Mouse (Mus musculus): Measurements from ENCODE around the gene Spry2. TPM values are rescaled to one million over a fixed set of nuclear protein-coding genes. Genes with fewer than 3 reads are reported as not detected.

Spry2 gene
- polyA plus RNA-seq, 1 experiment, result not detected

DNA sequence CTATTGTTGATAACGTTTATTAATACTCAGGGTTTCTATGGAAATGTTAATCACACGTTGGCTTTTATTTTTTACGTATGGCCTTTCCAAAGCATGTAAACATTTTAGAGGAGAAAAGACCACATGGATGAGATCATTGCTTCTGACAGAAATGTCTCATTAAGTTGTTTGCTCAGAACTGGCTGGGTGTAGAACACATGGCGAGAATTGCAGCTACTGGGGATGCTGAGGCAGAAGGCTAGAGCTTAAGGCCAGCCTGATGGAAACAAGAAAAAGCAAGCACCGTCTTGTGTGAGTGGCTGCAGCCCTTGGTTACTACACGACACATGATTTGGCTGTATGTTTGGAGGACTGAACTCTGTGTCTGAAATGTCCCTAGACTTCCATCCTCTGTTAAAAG, 10.6 kb upstream of the Spry2 start:
- Histone ChIP-seq H3K4me1 (ENCODE audit: control insufficient read depth) (no peaks in the 10 kb centered on the region), H3K9me3 (ENCODE audit: control insufficient read depth, low read length) (no peaks in the 10 kb centered on the region), H3K36me3 (ENCODE audit: control insufficient read depth) (no peaks in the 10 kb centered on the region), H3K4me3 (replicated peaks) (no peak overlapping the region), H3K27me3 (ENCODE audit: control insufficient read depth) (no peaks in the 10 kb centered on the region)
- TF ChIP-seq TAL1 (IDR thresholded peaks at IDR 0.05; ENCODE audit: low read length) (no peak), GATA1 (IDR thresholded peaks at IDR 0.05; ENCODE audit: low read length) (no peak)

DNA sequence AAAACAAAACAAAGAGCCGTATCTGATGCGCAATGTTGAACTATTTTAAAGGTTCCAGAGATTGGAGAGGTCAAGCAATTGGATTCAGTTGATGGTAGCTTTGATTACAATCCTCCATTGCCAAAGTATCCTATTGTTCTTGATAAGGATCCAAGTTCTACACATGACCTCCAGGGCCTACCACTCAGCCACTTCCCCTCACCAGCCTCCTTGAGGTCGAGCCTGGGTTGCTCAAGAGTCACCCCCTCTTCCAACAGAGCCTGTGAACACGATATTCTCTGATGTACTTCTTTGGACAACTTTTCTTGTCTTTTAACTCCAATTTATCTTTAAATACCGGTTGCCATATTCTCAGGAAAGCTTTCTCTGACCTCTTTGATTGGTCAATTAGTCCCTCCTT, 9.3 kb upstream of the Spry2 start:
- no peaks in the 10 kb centered on the region for H3K27me3 ChIP-seq (ENCODE audit: control insufficient read depth)
- no peaks in the 10 kb centered on the region for H3K36me3 ChIP-seq (ENCODE audit: control insufficient read depth)
- TF ChIP-seq TAL1 (IDR thresholded peaks at IDR 0.05; ENCODE audit: low read length), result no peak
- TF ChIP-seq GATA1 (IDR thresholded peaks at IDR 0.05; ENCODE audit: low read length), result no peak
- H3K9me3 ChIP-seq (ENCODE audit: control insufficient read depth, low read length), result no peaks in the 10 kb centered on the region
- H3K4me3 ChIP-seq (replicated peaks), result no peak overlapping the region
- no peaks in the 10 kb centered on the region for H3K4me1 ChIP-seq (ENCODE audit: control insufficient read depth)

DNA sequence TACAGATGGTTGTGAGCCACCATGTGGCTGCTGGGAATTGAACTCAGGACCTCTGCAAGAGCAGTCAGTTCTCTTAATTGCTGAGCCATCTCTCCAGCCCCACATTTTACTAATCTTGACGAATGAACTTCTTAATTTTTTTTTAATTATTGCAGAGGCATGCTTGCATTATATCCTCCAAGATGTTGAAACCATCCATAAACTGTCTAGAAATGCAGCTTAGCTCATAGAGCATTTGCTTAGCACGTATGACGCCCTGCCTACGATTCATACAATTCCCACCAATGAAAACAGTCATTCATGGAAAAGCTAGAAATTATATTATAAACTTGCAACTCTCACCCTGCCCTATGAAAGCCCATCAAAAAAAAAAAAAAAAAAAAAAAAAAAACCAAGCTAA, 8.9 kb upstream of the Spry2 start:
- Histone ChIP-seq H3K4me3 (replicated peaks) (no peak overlapping the region), H3K27me3 (ENCODE audit: control insufficient read depth) (no peaks in the 10 kb centered on the region), H3K36me3 (ENCODE audit: control insufficient read depth) (no peaks in the 10 kb centered on the region), H3K9me3 (ENCODE audit: control insufficient read depth, low read length) (no peaks in the 10 kb centered on the region), H3K4me1 (ENCODE audit: control insufficient read depth) (no peaks in the 10 kb centered on the region)
- TF ChIP-seq GATA1 (IDR thresholded peaks at IDR 0.05; ENCODE audit: low read length) (no peak), TAL1 (IDR thresholded peaks at IDR 0.05; ENCODE audit: low read length) (no peak)

DNA sequence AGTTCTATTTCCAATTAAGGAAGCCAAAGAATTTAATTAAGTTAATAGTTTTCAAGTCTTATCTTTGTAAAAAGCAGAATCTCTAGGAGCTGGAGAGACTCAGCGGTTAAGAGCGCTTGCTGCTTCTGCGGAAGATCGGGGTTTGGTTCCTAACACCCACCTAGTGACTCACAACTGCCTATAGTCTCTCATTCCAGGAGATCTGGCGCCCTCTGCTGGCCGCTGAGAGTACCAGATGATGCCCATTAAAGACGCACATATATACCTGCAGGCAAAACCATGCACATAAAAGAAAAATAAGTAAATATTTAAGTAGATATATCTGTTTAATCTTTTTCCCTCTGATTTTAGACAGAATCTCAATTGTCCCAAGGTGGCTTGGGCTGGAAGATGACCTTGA, 6.2 kb upstream of the Spry2 start:
- Histone ChIP-seq H3K9me3 (ENCODE audit: control insufficient read depth, low read length) (no peaks in the 10 kb centered on the region; the same call in 1 of the 2 replicates), H3K4me3 (replicated peaks) (no peak overlapping the region), H3K36me3 (ENCODE audit: control insufficient read depth) (no peaks in the 10 kb centered on the region), H3K27me3 (ENCODE audit: control insufficient read depth) (peaks cover 16% of the 10 kb centered on the region), H3K4me1 (ENCODE audit: control insufficient read depth) (peaks cover 4% of the 10 kb centered on the region)
- no peak for TF ChIP-seq TAL1 (IDR thresholded peaks at IDR 0.05; ENCODE audit: low read length)
- TF ChIP-seq GATA1 (IDR thresholded peaks at IDR 0.05; ENCODE audit: low read length), result no peak

DNA sequence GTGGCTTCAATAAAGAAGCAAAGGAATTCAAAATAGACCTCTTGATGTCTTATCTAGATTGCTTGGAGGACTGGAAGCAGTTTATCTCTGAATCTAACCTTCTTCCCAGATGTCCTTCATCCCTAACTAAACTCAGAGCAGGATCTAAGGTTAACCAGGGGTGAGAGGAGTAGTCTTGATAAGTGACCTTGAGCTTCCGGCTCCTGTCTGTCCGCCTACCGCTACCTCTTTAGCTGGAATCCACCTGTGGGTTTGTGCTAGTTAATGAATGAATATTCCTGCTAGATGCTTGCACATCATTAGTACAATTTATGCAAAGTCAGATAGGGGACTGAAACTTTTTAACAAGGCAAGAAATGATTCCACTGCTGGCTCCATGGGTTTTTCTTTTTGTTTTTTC, 4.2 kb upstream of the Spry2 start:
- no peak for TF ChIP-seq TAL1 (IDR thresholded peaks at IDR 0.05; ENCODE audit: low read length)
- TF ChIP-seq GATA1 (IDR thresholded peaks at IDR 0.05; ENCODE audit: low read length), result no peak
- H3K36me3 ChIP-seq (ENCODE audit: control insufficient read depth), result no peaks in the 10 kb centered on the region
- H3K9me3 ChIP-seq (ENCODE audit: control insufficient read depth, low read length), result no peaks in the 10 kb centered on the region; the same call in 1 of the 2 replicates
- no peak overlapping the region for H3K4me3 ChIP-seq (replicated peaks)
- peaks cover 8% of the 10 kb centered on the region for H3K4me1 ChIP-seq (ENCODE audit: control insufficient read depth)
- peaks cover 35% of the 10 kb centered on the region for H3K27me3 ChIP-seq (ENCODE audit: control insufficient read depth)

DNA sequence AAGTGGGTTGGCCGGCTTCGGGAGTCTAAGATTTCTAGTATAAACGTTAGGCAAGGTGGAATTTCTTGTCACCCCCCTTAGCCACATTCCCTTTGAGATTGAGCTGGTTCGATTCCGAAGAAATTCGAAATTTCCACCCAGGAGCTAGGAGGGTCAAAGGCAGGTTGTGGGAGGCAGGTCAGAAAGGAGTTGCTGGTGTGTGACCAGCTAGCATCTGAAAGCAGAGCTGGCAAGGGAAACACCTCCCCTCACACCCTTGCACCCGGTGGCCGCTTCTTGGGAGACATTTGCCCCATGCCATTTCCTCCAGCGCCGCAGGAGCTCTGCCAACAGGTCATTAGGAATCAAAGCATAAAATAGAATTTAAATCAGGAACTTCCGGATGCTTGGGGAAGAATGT, 2.5 kb upstream of the Spry2 start:
- Histone ChIP-seq H3K27me3 (ENCODE audit: control insufficient read depth) (peaks cover 48% of the 10 kb centered on the region), H3K36me3 (ENCODE audit: control insufficient read depth) (no peaks in the 10 kb centered on the region), H3K4me1 (ENCODE audit: control insufficient read depth) (peaks cover 13% of the 10 kb centered on the region), H3K4me3 (replicated peaks) (no peak overlapping the region), H3K9me3 (ENCODE audit: control insufficient read depth, low read length) (no peaks in the 10 kb centered on the region; the same call in 1 of the 2 replicates)
- TF ChIP-seq TAL1 (IDR thresholded peaks at IDR 0.05; ENCODE audit: low read length), result no peak
- TF ChIP-seq GATA1 (IDR thresholded peaks at IDR 0.05; ENCODE audit: low read length), result no peak

DNA sequence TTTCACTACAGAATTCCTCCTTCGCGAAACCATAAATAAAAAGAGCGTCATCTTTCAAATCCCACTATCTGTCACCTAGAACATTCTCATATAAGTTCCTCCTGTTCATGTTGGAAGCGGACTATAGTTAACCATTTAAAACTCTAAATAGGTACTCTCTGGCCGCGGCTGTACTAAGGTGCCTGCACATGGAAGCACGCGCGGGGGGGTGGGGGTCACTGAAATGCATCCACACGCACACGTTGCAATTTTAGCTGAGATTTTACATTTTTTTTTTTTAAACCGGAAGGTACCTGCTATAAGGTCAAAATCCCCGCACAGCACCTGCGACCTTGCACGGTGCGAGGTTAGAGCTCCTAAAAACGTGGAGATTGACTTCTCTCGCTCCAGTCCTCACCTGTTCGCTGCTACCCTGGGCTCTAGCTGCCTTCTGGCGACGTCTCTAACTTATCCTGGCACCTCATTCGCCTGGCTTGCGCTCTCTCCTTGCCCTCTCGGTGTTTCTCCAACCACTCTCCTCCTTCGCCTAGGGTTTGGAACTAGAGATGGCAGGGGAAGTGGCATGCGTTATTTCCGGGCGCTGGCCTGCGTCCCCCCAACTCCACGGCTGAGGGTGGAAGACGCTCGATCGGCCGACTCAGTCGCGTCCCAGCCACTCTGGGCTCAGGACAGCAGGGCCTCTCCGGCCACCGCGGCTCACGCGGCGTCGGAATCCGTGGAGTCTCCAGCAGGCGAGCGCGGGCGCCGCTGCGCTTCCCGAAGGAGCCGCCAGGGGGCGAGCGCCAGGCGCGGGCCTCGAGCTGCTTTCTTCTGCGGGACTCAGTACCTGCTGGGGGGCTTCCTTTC, 1.9 kb upstream of the Spry2 start:
- no peaks in the 10 kb centered on the region; the same call in 1 of the 2 replicates for H3K36me3 ChIP-seq (ENCODE audit: control insufficient read depth)
- peaks cover 55% of the 10 kb centered on the region for H3K27me3 ChIP-seq (ENCODE audit: control insufficient read depth)
- no peaks in the 10 kb centered on the region; the same call in 1 of the 2 replicates for H3K9me3 ChIP-seq (ENCODE audit: control insufficient read depth, low read length)
- peaks cover 13% of the 10 kb centered on the region for H3K4me1 ChIP-seq (ENCODE audit: control insufficient read depth)
- no peak for TF ChIP-seq TAL1 (IDR thresholded peaks at IDR 0.05; ENCODE audit: low read length)
- TF ChIP-seq GATA1 (IDR thresholded peaks at IDR 0.05; ENCODE audit: low read length), result no peak
- H3K4me3 ChIP-seq (replicated peaks), result peak overlapping the region; percentile 56

DNA sequence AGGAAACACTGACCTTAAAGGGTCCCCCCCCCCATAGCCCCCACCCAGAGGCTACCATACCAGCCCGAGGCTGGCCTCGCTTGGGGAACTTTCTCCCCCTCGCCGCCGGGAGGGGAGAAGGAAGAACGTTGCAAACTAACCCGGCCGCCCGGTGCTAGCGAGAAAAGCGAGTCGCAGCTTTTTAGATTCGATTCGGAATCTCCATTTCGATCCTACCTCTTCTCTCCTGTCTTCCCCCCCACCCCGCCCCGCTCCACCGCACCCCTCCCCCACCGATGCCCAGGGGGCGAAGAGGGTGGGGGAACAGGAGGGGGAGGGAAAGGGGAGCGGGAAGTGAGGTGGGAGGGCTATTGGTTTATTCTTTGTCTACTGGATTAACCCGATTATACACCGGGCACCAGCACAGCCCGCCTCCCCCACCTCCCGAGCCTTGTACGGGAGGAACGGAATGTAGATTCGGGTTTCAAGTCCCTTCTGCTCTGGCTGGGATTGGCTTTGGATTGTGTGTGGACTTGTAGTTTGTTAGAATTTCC, 1.0 kb upstream of the Spry2 start:
- Histone ChIP-seq H3K9me3 (ENCODE audit: control insufficient read depth, low read length) (no peaks in the 10 kb centered on the region; the same call in 1 of the 2 replicates), H3K4me1 (ENCODE audit: control insufficient read depth) (peaks cover 13% of the 10 kb centered on the region), H3K4me3 (replicated peaks) (peak overlapping the region; percentile 60), H3K36me3 (ENCODE audit: control insufficient read depth) (peaks cover 6% of the 10 kb centered on the region), H3K27me3 (ENCODE audit: control insufficient read depth) (peaks cover 58% of the 10 kb centered on the region)
- TF ChIP-seq TAL1 (IDR thresholded peaks at IDR 0.05; ENCODE audit: low read length) (no peak), GATA1 (IDR thresholded peaks at IDR 0.05; ENCODE audit: low read length) (no peak)

DNA sequence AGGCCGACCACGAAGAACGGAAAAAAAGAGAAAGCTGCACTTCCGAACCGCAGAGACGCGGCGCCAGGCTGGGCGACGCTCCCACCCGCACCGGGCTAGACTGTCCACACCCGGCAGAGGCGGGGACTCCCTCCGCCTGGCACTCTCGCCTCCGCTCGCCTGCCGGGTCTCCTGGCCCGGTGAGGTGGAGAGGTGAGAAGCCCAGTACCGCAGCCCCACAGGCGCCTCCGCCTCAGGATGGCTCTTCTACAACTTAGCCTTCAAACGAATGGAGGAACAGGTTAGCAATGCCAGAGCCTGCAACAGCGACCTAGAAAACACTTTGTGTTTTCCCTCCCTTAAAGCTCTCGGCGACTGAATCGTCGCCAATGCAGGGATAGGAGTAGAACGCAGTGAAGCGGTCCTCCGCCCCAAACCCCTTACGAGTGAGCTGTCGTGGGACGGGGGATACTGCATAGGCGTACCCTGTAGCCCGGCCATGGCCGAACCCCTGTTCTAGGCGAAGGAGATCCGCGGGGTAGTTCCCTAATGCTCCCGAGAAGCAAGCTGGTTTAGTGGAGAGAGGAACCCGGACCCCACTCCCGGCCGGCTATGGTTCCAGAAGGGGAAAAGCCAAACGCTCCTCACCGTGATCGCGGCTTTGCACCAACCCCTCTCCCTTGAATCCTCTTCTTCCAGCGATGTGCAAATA, 513 bp downstream of the Spry2 start:
- TF ChIP-seq TAL1 (IDR thresholded peaks at IDR 0.05; ENCODE audit: low read length) (no peak), GATA1 (IDR thresholded peaks at IDR 0.05; ENCODE audit: low read length) (no peak)
- H3K4me3 ChIP-seq (replicated peaks), result peak overlapping the region; percentile 60
- H3K27me3 ChIP-seq (ENCODE audit: control insufficient read depth), result peaks cover 58% of the 10 kb centered on the region
- peaks cover 13% of the 10 kb centered on the region for H3K4me1 ChIP-seq (ENCODE audit: control insufficient read depth)
- no peaks in the 10 kb centered on the region; the same call in 1 of the 2 replicates for H3K9me3 ChIP-seq (ENCODE audit: control insufficient read depth, low read length)
- peaks cover 6% of the 10 kb centered on the region for H3K36me3 ChIP-seq (ENCODE audit: control insufficient read depth)

Measured in erythroblast, embryonic 14.5 days (primary cell).